Comparison of ENCODE assay signal across 1 mouse cellular context in genomic region chr14:32163203-32163888, GRCm38 (mm10).
TF ChIP-seq lines count a peak whose summit lies in the region.

No protein-coding gene starts in this region.

TF ChIP-seq in CH12.LX, 34 proteins besides CTCF, POLR2A, EP300 and RAD21:
- TF ChIP-seq ZMIZ1 (IDR thresholded peaks at IDR 0.05; ENCODE audit: low read depth, low read length): no peak
- TF ChIP-seq ETS1 (conservative IDR thresholded peaks at IDR 0.05; ENCODE audit: low read depth, low read length): no peak
- TF ChIP-seq KAT2A (IDR thresholded peaks at IDR 0.05; ENCODE audit: insufficient replicate concordance, low read length): no peak
- no peak for TF ChIP-seq MYC (IDR thresholded peaks at IDR 0.05; ENCODE audit: low read depth, low read length)
- no peak for TF ChIP-seq TCF12 (IDR thresholded peaks at IDR 0.05; ENCODE audit: low read depth, low read length)
- no peak for TF ChIP-seq ZNF384 (IDR thresholded peaks at IDR 0.05; ENCODE audit: low read depth, low read length)
- no peak for TF ChIP-seq CHD2 (IDR thresholded peaks at IDR 0.05; ENCODE audit: low read length)
- no peak for TF ChIP-seq NRF1 (IDR thresholded peaks at IDR 0.05; ENCODE audit: low read depth, low read length)
- TF ChIP-seq NELFE (IDR thresholded peaks at IDR 0.05; ENCODE audit: low read depth, low read length): no peak
- TF ChIP-seq USF1 (IDR thresholded peaks at IDR 0.05; ENCODE audit: low read depth, low read length): no peak
- TF ChIP-seq MAFK (IDR thresholded peaks at IDR 0.05; ENCODE audit: insufficient replicate concordance, low read length): no peak
- TF ChIP-seq UBTF (IDR thresholded peaks at IDR 0.05; ENCODE audit: low read depth, low read length): no peak
- TF ChIP-seq ZKSCAN1 (IDR thresholded peaks at IDR 0.05; ENCODE audit: borderline replicate concordance, low read depth, low read length): no peak
- TF ChIP-seq MAX (IDR thresholded peaks at IDR 0.05; ENCODE audit: low read length): no peak
- TF ChIP-seq SIN3A (IDR thresholded peaks at IDR 0.05; ENCODE audit: low read length): no peak
TF ChIP-seq in CH12.LX: peak in this region for 0.
